Mouse (Mus musculus) urinary bladder, postnatal 4 days (tissue): ENCODE data around the gene Myh10.
"Not testable (repeated sequence)": the region's sequence is repeated elsewhere in the genome, so short reads cannot be mapped to it uniquely, and the experiment has no call there.

Experiments used
- DNase-seq, 2 experiments: peaks; one replicate each; pipeline ENCODE4 v3.0.0; 2021 to 2022; ENCODE audit warnings: low spot score in 2 of 2

Gene Myh10

DNA sequence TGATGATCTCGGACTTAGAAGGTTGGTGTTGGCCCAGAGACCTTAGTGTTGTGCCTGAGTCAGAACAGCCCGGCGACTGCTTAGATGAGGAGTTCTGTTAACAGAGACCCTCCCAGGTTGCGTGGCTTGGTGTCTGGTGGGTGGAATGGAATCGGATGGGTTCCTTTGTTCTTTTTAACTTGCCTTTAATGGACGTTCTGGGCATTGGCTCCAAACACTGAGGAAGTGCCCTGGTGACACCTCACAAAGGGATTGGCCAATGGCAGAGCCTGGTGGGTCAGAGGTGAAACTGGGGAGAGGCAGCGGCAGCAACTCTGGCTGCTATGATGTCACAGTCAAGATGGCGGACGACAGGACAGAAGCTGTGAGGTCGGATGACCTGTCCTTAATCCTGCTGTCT lies 99.4 kb downstream of the Myh10 start:
- no peak for DNase-seq

GRCm38 (mm10) chr11:68791794-68792193 lies 100.4 kb downstream of the Myh10 start:
- DNase-seq = no peak

DNA sequence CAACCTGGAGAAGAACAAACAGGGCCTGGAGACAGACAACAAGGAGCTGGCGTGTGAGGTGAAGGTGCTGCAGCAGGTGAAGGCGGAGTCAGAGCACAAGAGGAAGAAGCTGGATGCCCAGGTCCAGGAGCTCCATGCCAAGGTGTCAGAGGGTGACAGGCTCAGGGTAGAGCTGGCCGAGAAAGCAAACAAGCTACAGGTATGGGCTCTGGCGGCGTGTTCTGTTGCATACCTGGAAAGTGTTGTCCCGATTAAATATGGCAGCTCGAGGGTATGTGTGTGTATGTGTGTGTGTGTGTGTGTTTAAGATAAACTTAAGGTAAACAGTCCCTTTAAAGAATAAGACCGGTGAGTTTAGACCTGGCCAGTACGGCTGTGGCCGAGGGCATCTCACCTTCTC lies 106.9 kb downstream of the Myh10 start:
- no peak for DNase-seq

GRCm38 (mm10) chr11:68805148-68805547 lies 113.8 kb downstream of the Myh10 start:
- DNase-seq = no peak

DNA sequence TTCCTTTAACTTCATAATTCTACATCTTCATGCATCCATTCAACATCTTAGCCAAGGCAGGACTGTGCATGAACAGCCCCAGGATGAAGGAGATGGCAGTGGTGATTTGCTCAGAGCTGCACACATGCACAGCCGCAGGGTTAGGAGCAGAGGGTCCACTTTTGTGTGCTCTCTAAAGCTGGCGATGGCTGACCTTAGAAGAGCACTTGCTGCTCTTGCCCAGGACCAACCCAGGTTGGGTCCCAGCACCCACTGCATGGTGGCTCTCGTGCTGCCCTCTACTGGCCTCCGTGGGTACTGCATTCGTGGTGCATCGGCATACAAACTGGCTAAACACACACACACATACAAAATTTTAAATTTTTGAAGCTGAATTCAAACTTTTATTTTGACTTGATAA lies 116.4 kb downstream of the Myh10 start:
- peak; percentile 43 to 83 for DNase-seq

- DNase-seq = no peak
Observed at GRCm38 (mm10) chr11:68811881-68812577, 120.7 kb downstream of the Myh10 start.

GRCm38 (mm10) chr11:68818416-68818815 lies 127.1 kb downstream of the Myh10 start:
- DNase-seq = no peak

DNA sequence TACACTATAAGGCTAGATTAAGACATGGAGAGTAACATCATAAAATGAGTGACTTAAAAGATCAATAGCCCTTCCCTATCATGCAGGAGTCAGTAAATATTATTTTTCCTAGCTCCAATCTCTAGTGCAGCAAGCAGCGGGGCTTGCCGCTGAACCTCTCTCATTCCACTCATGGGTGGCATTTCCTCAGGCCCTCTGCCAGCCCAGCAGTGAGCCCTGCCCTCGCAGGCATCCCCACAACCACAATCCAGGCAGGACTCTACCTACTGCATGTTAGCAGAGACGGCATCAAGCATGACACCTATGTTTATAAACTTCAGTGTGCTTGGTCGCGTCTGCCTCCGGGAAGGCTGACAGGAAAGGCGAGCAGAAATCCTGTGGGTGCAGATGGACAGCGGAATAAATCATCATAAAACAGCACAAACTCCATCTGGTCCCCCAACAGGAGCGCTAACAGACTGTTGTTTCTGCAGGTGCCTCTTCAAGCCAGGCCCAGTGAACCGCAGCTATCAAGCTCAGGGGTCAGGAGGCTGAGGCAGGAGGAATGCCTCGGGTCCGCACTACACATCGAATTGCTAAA lies 128.0 kb downstream of the Myh10 start:
- DNase-seq = no peak

DNA sequence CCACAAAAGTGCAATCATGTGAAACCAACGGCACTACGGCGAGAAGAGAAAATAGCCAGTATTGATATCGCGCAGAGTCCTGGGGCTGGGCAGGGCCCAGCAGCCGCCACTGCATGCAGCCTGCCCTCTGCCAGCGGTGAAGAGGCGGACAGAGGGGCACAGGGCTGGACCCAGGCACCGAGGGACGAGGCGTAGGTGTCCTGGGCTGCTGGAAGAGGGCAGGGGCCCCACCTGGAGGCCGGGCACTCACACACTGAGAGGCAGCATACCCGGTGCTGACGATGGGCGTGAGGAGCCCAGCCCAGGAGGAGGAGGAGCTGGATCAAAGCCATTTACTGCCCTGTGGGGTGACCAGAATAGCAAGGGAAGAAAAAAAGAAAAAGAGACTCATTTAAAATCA lies 131.0 kb downstream of the Myh10 start:
- DNase-seq = no peak

GRCm38 (mm10) chr11:68826735-68827134 lies 135.4 kb downstream of the Myh10 start:
- no peak for DNase-seq

DNA sequence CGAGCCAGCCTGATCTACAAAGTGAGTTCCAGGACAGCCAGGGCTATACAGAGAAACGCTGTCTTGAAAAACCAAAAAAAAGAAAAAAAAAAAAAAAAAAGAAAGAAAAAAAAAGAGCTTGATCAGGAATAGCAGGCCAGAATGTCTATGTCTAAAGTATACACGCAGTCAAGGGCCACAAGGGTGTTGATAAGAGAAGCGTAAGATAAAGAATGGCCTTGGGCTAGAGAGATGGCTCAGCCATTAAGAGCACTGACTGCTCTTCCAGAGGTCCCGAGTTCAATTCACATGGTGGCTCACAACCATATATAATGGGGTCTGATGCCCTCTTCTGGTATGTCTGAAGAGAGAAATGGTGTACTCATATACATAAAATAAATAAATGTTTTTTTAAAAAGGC lies 140.2 kb downstream of the Myh10 start:
- not testable (repeated sequence) for DNase-seq

DNA sequence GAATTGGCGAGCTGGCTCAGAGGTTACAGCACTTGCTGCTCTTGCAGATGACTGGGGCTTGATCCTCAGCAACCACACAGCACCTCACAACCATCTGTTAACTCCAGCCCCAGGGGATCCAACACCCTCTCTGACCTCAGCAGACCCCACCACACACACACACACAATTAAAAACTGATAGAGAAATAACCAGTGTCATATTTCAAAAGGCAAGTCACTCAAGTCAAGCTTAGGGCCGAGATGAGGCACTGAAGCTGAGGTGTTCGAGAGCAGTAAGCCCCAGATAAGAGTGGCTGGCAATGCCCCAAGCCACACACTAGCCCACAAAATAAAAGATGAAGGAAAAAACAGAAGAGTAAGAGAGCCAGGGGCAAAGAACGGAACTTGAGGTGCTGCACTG lies 141.4 kb downstream of the Myh10 start:
- DNase-seq = no peak

- no peak for DNase-seq
Observed at GRCm38 (mm10) chr11:68833593-68833992, 142.2 kb downstream of the Myh10 start.

DNA sequence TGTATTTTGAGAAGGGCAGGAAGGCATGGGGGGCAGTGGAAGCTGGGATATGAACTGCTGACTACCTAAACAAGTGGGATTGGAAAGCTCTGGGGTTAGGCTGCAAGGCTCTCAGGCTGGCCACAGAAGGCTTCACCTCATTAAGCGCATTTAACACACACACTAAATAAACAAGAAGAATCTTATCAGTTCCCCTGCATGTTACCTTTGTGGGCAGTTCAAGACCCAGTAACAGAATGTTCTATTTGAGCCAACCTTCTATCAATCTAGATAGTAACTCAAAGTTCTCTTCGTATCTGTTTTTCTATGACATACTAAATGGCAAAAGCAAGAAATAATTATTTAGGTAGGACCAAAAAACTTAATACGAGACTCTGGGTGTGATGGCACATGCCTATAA lies 143.7 kb downstream of the Myh10 start:
- DNase-seq = no peak

- DNase-seq = no peak
Observed at GRCm38 (mm10) chr11:68839606-68840005, 148.2 kb downstream of the Myh10 start.

DNA sequence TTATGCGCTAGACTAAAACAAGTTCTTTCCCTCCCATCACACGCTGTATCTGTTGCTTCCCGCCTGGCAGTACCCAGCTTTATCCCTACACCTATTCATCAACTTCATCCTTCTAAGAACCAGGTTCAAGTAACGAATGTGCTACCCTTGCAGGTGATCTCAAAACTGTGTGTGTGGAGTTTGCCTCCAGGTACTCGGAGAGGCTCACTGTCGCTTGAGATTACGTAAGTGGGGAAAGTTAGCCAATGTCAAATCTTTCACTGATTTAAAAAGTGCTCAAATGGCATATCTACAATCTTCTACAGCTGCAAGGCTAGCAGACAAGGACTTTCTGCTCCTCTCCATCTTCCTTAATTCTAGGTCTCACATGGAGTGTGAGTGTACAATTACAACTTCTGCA lies 159.5 kb downstream of the Myh10 start:
- DNase-seq = no peak

- DNase-seq = no peak
Observed at GRCm38 (mm10) chr11:68851644-68852485, 160.5 kb downstream of the Myh10 start.

- peak; percentile 70 to 77 for DNase-seq
Observed at GRCm38 (mm10) chr11:68852486-68852901, 161.1 kb downstream of the Myh10 start.

DNA sequence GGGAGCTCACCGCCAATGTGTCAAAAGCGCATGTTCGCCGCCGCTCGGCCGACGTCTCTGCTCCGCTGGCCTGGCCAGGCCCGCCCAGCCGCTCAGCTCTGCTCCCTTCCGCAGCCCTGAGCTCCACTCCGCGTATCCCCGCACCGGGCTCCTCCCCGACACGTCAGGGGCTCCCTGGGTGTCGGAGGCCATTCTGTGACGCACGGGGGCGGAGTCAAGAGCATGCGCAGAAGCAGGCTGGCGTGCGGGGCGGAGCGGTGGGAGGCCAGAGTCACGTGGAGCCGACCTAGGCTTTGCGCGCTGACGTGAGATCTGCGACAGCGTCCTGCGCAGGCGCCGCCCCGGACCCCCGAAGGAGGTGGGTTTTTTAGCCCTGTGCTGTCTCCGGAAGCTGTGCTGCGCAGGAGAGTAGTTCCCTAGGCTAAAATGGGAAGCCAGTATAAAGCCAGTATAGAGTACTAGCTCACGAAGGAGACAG lies 161.6 kb downstream of the Myh10 start:
- DNase-seq = peak; percentile 100

DNA sequence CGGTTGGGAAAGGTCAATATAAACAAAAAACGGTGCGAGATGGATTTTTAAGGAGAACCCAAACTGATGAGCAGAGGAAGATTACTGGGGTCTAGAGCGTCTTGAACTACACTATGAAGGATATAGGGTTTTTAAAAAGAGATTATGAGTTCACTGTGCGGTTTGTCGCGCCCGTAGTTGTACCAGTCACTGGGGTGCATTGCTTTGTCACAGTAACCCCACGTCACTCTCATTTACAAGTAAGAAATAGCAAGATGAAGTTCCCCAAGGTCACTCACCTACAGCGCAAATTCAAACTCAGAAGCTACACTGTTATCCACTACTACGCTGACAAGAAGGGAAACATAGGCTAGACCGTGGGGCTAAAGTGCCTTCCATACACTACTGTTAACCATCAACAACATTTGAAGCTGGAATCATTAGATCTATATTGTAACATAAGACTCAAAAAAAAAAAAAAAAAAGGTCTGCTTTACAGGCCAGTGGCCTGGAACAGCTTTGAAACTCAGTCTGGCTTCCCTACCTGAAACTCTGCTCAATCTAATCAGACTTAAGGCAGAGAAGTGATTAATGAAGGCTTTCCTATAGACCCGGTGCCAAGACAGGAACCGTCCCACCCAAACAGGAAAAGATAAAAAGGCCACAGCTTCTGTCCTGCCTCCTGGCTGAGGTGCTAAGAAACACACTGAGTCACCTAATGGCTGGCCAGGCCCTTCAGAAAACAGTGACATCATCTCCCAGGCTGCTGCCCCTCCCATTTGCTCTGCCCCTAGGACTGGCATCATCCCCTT lies 162.4 kb downstream of the Myh10 start:
- no peak for DNase-seq

DNA sequence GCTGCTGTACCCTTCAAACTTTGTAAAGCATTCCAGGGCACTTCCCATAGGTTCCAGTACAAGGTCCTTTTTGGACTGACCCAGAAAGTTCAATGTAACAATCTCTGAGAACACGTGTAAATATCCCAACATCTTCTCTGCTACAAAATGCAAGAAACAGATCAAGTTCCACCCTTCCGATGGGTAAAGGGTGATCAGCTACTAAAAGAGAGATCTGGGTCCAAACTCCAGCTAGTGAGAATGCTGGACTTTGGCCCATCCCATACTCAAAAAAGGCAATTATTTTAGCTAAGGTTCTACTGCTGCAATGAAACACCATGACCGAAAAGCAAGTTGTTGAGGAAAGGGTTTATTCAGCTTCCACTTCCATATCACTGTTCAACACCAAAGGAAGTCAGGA lies 163.3 kb downstream of the Myh10 start:
- no peak for DNase-seq

DNA sequence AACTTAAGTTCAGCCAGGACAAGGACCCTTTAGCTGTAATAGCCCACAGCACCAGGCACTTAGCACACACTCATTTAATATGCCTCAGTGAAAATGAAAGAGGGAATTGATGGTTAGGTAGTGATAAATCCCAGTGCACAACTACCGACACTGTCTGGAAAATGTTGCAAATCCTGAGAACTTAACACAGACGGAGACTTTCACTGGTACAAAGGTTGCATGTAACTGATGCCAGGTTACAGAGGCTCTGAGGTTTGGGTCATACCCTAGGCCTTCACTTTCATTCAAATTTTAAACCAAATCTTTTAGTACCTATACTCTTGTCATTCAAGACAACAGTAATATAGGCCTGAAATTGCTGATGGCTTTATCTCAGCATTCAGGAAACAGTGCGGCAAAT lies 166.0 kb downstream of the Myh10 start:
- DNase-seq = no peak
